Mouse (Mus musculus): ENCODE measurements around the gene Ly6g6d. TPM values are rescaled to one million over a fixed set of nuclear protein-coding genes. Genes with fewer than 3 reads are reported as not detected.

The Ly6g6d gene
- total RNA-seq, 1 experiment = 1.6 TPM

DNA sequence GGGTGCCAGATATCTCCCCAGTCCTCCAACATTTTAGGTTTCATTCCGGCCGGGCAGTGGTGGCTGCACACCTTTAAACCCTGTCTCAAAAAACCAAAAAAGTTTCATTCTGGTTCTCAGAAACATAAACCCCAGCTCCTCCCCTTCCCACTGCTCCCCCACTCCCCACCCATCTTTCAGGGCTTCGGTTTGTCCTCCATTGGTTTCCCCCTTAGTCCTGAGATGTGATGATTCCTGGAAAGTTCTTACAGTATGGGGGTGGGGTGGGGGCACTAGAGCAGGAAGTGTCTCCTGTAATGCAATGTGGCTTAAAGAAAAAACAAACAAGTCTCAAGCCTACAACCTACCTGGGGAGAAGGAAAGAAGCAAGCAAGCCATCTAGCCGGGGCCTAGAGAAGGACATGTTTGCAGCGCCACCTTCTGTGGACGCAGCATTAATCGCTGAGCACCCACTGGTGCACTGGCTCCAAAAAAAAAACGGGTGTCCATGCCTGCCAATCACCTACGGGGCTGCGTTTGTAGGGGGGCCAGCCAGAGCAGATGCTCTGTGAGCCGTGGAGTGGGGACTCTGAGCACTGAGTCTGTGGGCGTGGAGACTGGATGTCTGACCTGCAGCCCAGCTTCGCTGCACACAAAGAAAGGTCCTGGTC is 28.0 kb upstream of the Ly6g6d start:
- no peak overlapping the region for H3K27ac ChIP-seq (ENCODE audit: insufficient read depth, low read depth, low read length, poor library complexity, severe bottlenecking)
- H3K4me3 ChIP-seq (ENCODE audit: insufficient read depth in 1 of 2, low read depth in 1 of 2, low read length in 2 of 2, poor library complexity in 1 of 2, severe bottlenecking in 1 of 2) = no peak overlapping the region; a peak in 1 of 4 replicates
- no peak for DNase-seq (ENCODE audit: low read depth, low spot score)
- peaks cover 0 to 3% of the 10 kb centered on the region in 2 experiments; a peak in 1 of 4 replicates for H3K4me1 ChIP-seq (ENCODE audit: control insufficient read depth in 2 of 2, insufficient read depth in 2 of 2, low read length in 2 of 2, poor library complexity in 1 of 2)
- H3K9ac ChIP-seq (ENCODE audit: insufficient read depth, low read depth, low read length, poor library complexity, severe bottlenecking) = no peak overlapping the region
- no peaks in the 10 kb centered on the region for H3K9me3 ChIP-seq (ENCODE audit: control insufficient read depth, insufficient read depth, low read depth, low read length)
- peak; percentile 62 for TF ChIP-seq ZNF384 (IDR thresholded peaks at IDR 0.05; ENCODE audit: low read depth, low read length)
- TF ChIP-seq CHD2 (IDR thresholded peaks at IDR 0.05; ENCODE audit: low read depth, low read length) = no peak
- H3K36me3 ChIP-seq (ENCODE audit: control insufficient read depth, insufficient read depth, low read length, poor library complexity, severe bottlenecking) = peaks cover 12% of the 10 kb centered on the region; the same call in 1 of the 2 replicates
- in situ Hi-C loops (cut with MboI; ENCODE audit: low sequenced_read_pairs in 2 of 2, unreplicated experiment in 2 of 2) = loop anchor here in 1 of 2 experiments (25.0 kb wide), 1 partner anchor 94 kb away; the partner anchor contains the start of genes Vars and Vwa7

DNA sequence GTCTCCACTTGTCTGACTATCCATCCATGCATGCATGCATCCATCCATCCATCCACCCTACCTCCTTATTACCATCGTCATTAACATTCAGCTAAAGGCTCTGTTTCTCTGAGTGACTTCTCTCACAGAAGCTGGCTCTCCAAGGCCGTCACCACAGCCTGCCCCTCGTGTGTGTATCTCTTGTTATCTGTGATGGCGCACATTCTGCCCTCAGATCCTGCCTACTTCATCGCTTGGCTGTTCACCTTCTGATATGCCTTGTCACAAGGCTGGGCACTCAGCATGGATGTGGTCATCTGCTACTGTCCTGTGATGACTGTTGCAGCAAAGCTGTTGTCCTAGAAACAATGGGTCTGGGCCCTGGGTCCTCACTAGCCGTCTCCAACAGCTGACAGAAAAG is 26.9 kb upstream of the Ly6g6d start:
- H3K4me3 ChIP-seq (ENCODE audit: insufficient read depth in 1 of 2, low read depth in 1 of 2, low read length in 2 of 2, poor library complexity in 1 of 2, severe bottlenecking in 1 of 2) = no peak overlapping the region
- no peak for DNase-seq (ENCODE audit: low read depth, low spot score)
- H3K9ac ChIP-seq (ENCODE audit: insufficient read depth, low read depth, low read length, poor library complexity, severe bottlenecking) = no peak overlapping the region
- H3K9me3 ChIP-seq (ENCODE audit: control insufficient read depth, insufficient read depth, low read depth, low read length) = no peaks in the 10 kb centered on the region
- H3K36me3 ChIP-seq (ENCODE audit: control insufficient read depth, insufficient read depth, low read length, poor library complexity, severe bottlenecking) = peaks cover 14% of the 10 kb centered on the region; the same call in 1 of the 2 replicates
- H3K27ac ChIP-seq (ENCODE audit: insufficient read depth, low read depth, low read length, poor library complexity, severe bottlenecking) = no peak overlapping the region
- TF ChIP-seq MAFK (IDR thresholded peaks at IDR 0.05; ENCODE audit: insufficient read depth, low read depth, low read length) (no peak), ZC3H11A (IDR thresholded peaks at IDR 0.05; ENCODE audit: borderline replicate concordance, low read depth, low read length) (no peak), HCFC1 (IDR thresholded peaks at IDR 0.05; ENCODE audit: borderline replicate concordance, insufficient read depth, low read length) (no peak), CHD2 (IDR thresholded peaks at IDR 0.05; ENCODE audit: low read depth, low read length) (no peak), ZNF384 (IDR thresholded peaks at IDR 0.05; ENCODE audit: low read depth, low read length) (no peak)
- peaks cover 0 to 7% of the 10 kb centered on the region in 2 experiments; a peak in 1 of 4 replicates for H3K4me1 ChIP-seq (ENCODE audit: control insufficient read depth in 2 of 2, insufficient read depth in 2 of 2, low read length in 2 of 2, poor library complexity in 1 of 2)
- in situ Hi-C loops (cut with MboI; ENCODE audit: low sequenced_read_pairs in 2 of 2, unreplicated experiment in 2 of 2) = loop anchor here in 1 of 2 experiments (25.0 kb wide), 1 partner anchor 92 kb away; the partner anchor contains the start of genes Vars and Vwa7

GRCm38 (mm10) chr17:35104079-35104478 is 26.2 kb upstream of the Ly6g6d start:
- Histone ChIP-seq H3K36me3 (ENCODE audit: control insufficient read depth, insufficient read depth, low read length, poor library complexity, severe bottlenecking) (peaks cover 14% of the 10 kb centered on the region; the same call in 1 of the 2 replicates), H3K9ac (ENCODE audit: insufficient read depth, low read depth, low read length, poor library complexity, severe bottlenecking) (no peak overlapping the region), H3K9me3 (ENCODE audit: control insufficient read depth, insufficient read depth, low read depth, low read length) (no peaks in the 10 kb centered on the region), H3K4me3 (ENCODE audit: insufficient read depth in 1 of 2, low read depth in 1 of 2, low read length in 2 of 2, poor library complexity in 1 of 2, severe bottlenecking in 1 of 2) (no peak overlapping the region), H3K27ac (ENCODE audit: insufficient read depth, low read depth, low read length, poor library complexity, severe bottlenecking) (no peak overlapping the region), H3K4me1 (ENCODE audit: control insufficient read depth in 2 of 2, insufficient read depth in 2 of 2, low read length in 2 of 2, poor library complexity in 1 of 2) (peaks cover 0 to 9% of the 10 kb centered on the region in 2 experiments; a peak in 1 of 4 replicates)
- in situ Hi-C loops (cut with MboI; ENCODE audit: low sequenced_read_pairs in 2 of 2, unreplicated experiment in 2 of 2) = loop anchor here in 1 of 2 experiments (25.0 kb wide), 1 partner anchor 92 kb away; the partner anchor contains the start of genes Vars and Vwa7
- no peak for DNase-seq (ENCODE audit: low read depth, low spot score)
- TF ChIP-seq ZNF384 (IDR thresholded peaks at IDR 0.05; ENCODE audit: low read depth, low read length) = no peak
- TF ChIP-seq CHD2 (IDR thresholded peaks at IDR 0.05; ENCODE audit: low read depth, low read length) = no peak
- no peak for TF ChIP-seq ZC3H11A (IDR thresholded peaks at IDR 0.05; ENCODE audit: borderline replicate concordance, low read depth, low read length)
- no peak for TF ChIP-seq MAFK (IDR thresholded peaks at IDR 0.05; ENCODE audit: insufficient read depth, low read depth, low read length)
- TF ChIP-seq HCFC1 (IDR thresholded peaks at IDR 0.05; ENCODE audit: borderline replicate concordance, insufficient read depth, low read length) = no peak

DNA sequence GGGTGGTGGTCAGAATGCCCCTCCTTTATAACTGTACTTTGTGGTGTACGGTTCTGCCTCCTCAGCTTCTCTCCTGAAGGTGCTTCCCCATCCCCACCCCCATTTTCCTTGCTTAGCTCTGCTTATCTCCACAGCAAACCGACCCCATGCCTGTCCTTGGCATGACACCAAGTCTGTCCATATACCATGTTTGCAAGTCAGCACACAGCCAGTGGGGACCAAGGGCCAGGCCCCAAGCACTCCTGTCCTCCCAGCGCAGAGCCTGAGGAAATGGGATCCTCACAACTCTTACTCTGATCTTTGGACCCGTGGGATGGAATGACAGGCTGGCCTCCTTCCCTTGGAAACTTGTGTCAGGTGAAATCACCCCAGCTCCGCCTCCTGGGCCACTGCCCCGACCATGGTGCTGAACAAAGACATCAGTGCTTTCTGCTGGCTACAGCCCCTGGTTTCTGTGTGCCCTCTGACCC is 25.4 kb upstream of the Ly6g6d start:
- Histone ChIP-seq H3K27ac (ENCODE audit: insufficient read depth, low read depth, low read length, poor library complexity, severe bottlenecking) (no peak overlapping the region), H3K36me3 (ENCODE audit: control insufficient read depth, insufficient read depth, low read length, poor library complexity, severe bottlenecking) (peaks cover 18% of the 10 kb centered on the region; the same call in 1 of the 2 replicates)

More for the DNA sequence above, 25.4 kb upstream of the Ly6g6d start:
- no peak for DNase-seq (ENCODE audit: low read depth, low spot score)
- Histone ChIP-seq H3K4me3 (ENCODE audit: insufficient read depth in 1 of 2, low read depth in 1 of 2, low read length in 2 of 2, poor library complexity in 1 of 2, severe bottlenecking in 1 of 2) (no peak overlapping the region), H3K9ac (ENCODE audit: insufficient read depth, low read depth, low read length, poor library complexity, severe bottlenecking) (no peak overlapping the region), H3K9me3 (ENCODE audit: control insufficient read depth, insufficient read depth, low read depth, low read length) (no peaks in the 10 kb centered on the region), H3K4me1 (ENCODE audit: control insufficient read depth in 2 of 2, insufficient read depth in 2 of 2, low read length in 2 of 2, poor library complexity in 1 of 2) (peaks cover 0 to 9% of the 10 kb centered on the region in 2 experiments; a peak in 1 of 4 replicates)
- in situ Hi-C loops (cut with MboI; ENCODE audit: low sequenced_read_pairs in 2 of 2, unreplicated experiment in 2 of 2) = loop anchor here in 1 of 2 experiments (25.0 kb wide), 1 partner anchor 91 kb away; the partner anchor contains the start of genes Vars and Vwa7
- TF ChIP-seq ZNF384 (IDR thresholded peaks at IDR 0.05; ENCODE audit: low read depth, low read length) = no peak
- no peak for TF ChIP-seq MAFK (IDR thresholded peaks at IDR 0.05; ENCODE audit: insufficient read depth, low read depth, low read length)
- TF ChIP-seq CHD2 (IDR thresholded peaks at IDR 0.05; ENCODE audit: low read depth, low read length) = no peak
- no peak for TF ChIP-seq ZC3H11A (IDR thresholded peaks at IDR 0.05; ENCODE audit: borderline replicate concordance, low read depth, low read length)
- TF ChIP-seq HCFC1 (IDR thresholded peaks at IDR 0.05; ENCODE audit: borderline replicate concordance, insufficient read depth, low read length) = no peak
